Mouse (Mus musculus) cortical plate, adult 2 months (tissue): ENCODE measurements around the gene Tnr.

ENCODE experiments used
- CTCF ChIP-seq: fragments of 200-500 bp; IDR thresholded peaks from 2 replicates; pipeline ENCODE4 v1.5.1; 2011; ENCODE audit warnings: mild to moderate bottlenecking, control low read depth, low read length; ENCODE audit not compliant: insufficient read depth; ENCODE audit errors: extremely low read depth
- POLR2A ChIP-seq: fragments of 200-500 bp; IDR thresholded peaks from 2 replicates; pipeline ENCODE4 v1.6.1; 2011; ENCODE audit warnings: mild to moderate bottlenecking, low read length, control low read depth; ENCODE audit not compliant: insufficient read depth; ENCODE audit errors: extremely low read depth

- TF ChIP-seq POLR2A, result no peak
- TF ChIP-seq CTCF, result no peak
Observed at GRCm38 (mm10) chr1:159723733-159724132, 200.2 kb downstream of the Tnr start.
